8 mouse cellular contexts compared by ENCODE assay signal in genomic region chr10:94829407-94829806, GRCm38 (mm10).
DNase-seq lines count a peak whose midpoint lies in the region; ATAC-seq and TF ChIP-seq lines count a peak whose summit lies in the region.

No protein-coding gene starts in this region.

- peak overlapping the region; percentile 81 for H3K9ac ChIP-seq in CH12.LX (ENCODE audit: insufficient read depth, low read depth)

- H3K4me2 ChIP-seq in CH12.LX (ENCODE audit: insufficient read depth, low read depth, poor library complexity, severe bottlenecking) = peak overlapping the region; percentile 58

- peak; percentile 88 for ATAC-seq in frontal cortex, adult (ENCODE audit: low TSS enrichment)
- peak; percentile 58 to 62 for ATAC-seq in hematopoietic stem cell, adult 5-6 weeks (replicated peaks in 1 of 2; ENCODE audit: insufficient read depth in 1 of 2, low FRiP score in 2 of 2, low TSS enrichment in 1 of 2, low read depth in 1 of 2, poor library complexity in 2 of 2, severe bottlenecking in 2 of 2)

- no peak for TF ChIP-seq POLR2A in CH12.LX (IDR thresholded peaks at IDR 0.05; ENCODE audit: low read depth, low read length)
- TF ChIP-seq POLR2A in small intestine, adult 2 months (IDR thresholded peaks at IDR 0.05; ENCODE audit: low read depth, low read length) = no peak

- peaks cover 2% of the 10 kb centered on the region for H3K9me3 ChIP-seq in CH12.LX (replicated peaks; ENCODE audit: low read length)

- H3K79me2 ChIP-seq in CH12.LX (replicated peaks; ENCODE audit: control insufficient read depth, extremely low read depth, insufficient read depth, poor library complexity, severe bottlenecking) = 0 out of 2 replicates have a peak, but pooled peaks cover 5% of the 10 kb centered on the region

- 10% methylated on average over 6 of the region's 6 CpGs for WGBS in small intestine, adult 2 months

- TF ChIP-seq EP300 in CH12.LX (IDR thresholded peaks at IDR 0.05; ENCODE audit: low read length) = peak; percentile 65

- no peaks in the 10 kb centered on the region for H3K27me3 ChIP-seq in CH12.LX (replicated peaks)
- no peaks in the 10 kb centered on the region for H3K27me3 ChIP-seq in small intestine, adult 2 months (ENCODE audit: control insufficient read depth, insufficient read depth, low read length)

- DNase-seq in CH12.LX (ENCODE audit: extremely low read depth) = peak; percentile 90
- peak; percentile 84 for DNase-seq in adrenal gland, postnatal 25 days
- DNase-seq in layer of hippocampus, postnatal 25 days (ENCODE audit: extremely low spot score in 1 of 2, low spot score in 1 of 2) = peak; percentile 66 to 83
- peak; percentile 96 for DNase-seq in lung, postnatal 36 days
- no peak for DNase-seq in adipocyte (ENCODE audit: low spot score)

- H3K36me3 ChIP-seq in CH12.LX (replicated peaks in 1 of 2; ENCODE audit: control insufficient read depth in 1 of 2, insufficient read depth in 1 of 2, low read length in 1 of 2) = peaks cover 26 to 49% of the 10 kb centered on the region in 2 experiments
- H3K36me3 ChIP-seq in small intestine, adult 2 months (ENCODE audit: control insufficient read depth, insufficient read depth, low read length) = no peaks in the 10 kb centered on the region

- peak overlapping the region; percentile 97 for H3K27ac ChIP-seq in CH12.LX (ENCODE audit: insufficient read depth, low read depth)
- H3K27ac ChIP-seq in small intestine, adult 2 months (ENCODE audit: insufficient read depth, low read depth, low read length) = peak overlapping the region; percentile 5; the same call in 1 of the 2 replicates

- peaks cover 29 to 81% of the 10 kb centered on the region in 2 experiments for H3K4me1 ChIP-seq in CH12.LX (ENCODE audit: control insufficient read depth in 1 of 2, insufficient read depth in 2 of 2)
- peaks cover 3% of the 10 kb centered on the region; the same call in 1 of the 2 replicates for H3K4me1 ChIP-seq in small intestine, adult 2 months (ENCODE audit: control insufficient read depth, insufficient read depth, insufficient read length, low read length)

- in situ Hi-C loops in CH12.LX (cut with MboI; ENCODE audit: low pct_ligation_motif_present, low pct_unique_long_range_greater_than_20kb, low sequenced_read_pairs) = no loop called here

- peak overlapping the region; percentile 3 to 47 (median 23) for H3K4me3 ChIP-seq in CH12.LX (replicated peaks in 1 of 3; ENCODE audit: low read depth in 2 of 3, low read length in 2 of 3, poor library complexity in 1 of 3)
- H3K4me3 ChIP-seq in small intestine, adult 2 months (ENCODE audit: low read depth, low read length) = peak overlapping the region; percentile 43

- dilution Hi-C loops in CH12.LX (cut with MboI; ENCODE audit: extremely low pct_ligation_motif_present, extremely low pct_unique_long_range_greater_than_20kb, low sequenced_read_pairs) = no loop called here

- TF ChIP-seq CTCF in CH12.LX (conservative IDR thresholded peaks at IDR 0.05 in 1 of 2, IDR thresholded peaks at IDR 0.05 in 1 of 2; ENCODE audit: low read depth in 2 of 2, low read length in 2 of 2) = no peak
- no peak for TF ChIP-seq CTCF in small intestine, adult 2 months (IDR thresholded peaks at IDR 0.05; ENCODE audit: extremely low read depth, insufficient read length, insufficient replicate concordance, low read depth, low read length)

- no peak; the same call in 1 of the 2 replicates for TF ChIP-seq RAD21 in CH12.LX (IDR thresholded peaks at IDR 0.05; ENCODE audit: low read depth, low read length)

TF ChIP-seq in CH12.LX, 34 proteins besides CTCF, POLR2A, EP300 and RAD21:
- TF ChIP-seq HCFC1 (IDR thresholded peaks at IDR 0.05; ENCODE audit: low read depth, low read length) (peak; percentile 41; the same call in 1 of the 2 replicates), KAT2A (IDR thresholded peaks at IDR 0.05; ENCODE audit: insufficient replicate concordance, low read length) (no peak), JUND (conservative IDR thresholded peaks at IDR 0.05; ENCODE audit: low read depth, low read length) (no peak), MAZ (IDR thresholded peaks at IDR 0.05; ENCODE audit: low read depth, low read length) (peak; percentile 88), CHD2 (IDR thresholded peaks at IDR 0.05; ENCODE audit: low read length) (0 out of 2 replicates have a peak, but pooled peaks have one; percentile 46), UBTF (IDR thresholded peaks at IDR 0.05; ENCODE audit: low read depth, low read length) (no peak), E2F4 (IDR thresholded peaks at IDR 0.05; ENCODE audit: insufficient replicate concordance, low read depth, low read length) (no peak), MAFK (IDR thresholded peaks at IDR 0.05; ENCODE audit: insufficient replicate concordance, low read length) (no peak), ZC3H11A (IDR thresholded peaks at IDR 0.05; ENCODE audit: low read depth, low read length) (no peak), ETS1 (conservative IDR thresholded peaks at IDR 0.05; ENCODE audit: low read depth, low read length) (peak; percentile 77; the same call in 1 of the 2 replicates), POLR2AphosphoS2 (IDR thresholded peaks at IDR 0.05; ENCODE audit: low read depth, low read length) (no peak), SIN3A (IDR thresholded peaks at IDR 0.05; ENCODE audit: low read length) (no peak), IRF4 (IDR thresholded peaks at IDR 0.05; ENCODE audit: low read depth, low read length) (peak; percentile 92), TBP (conservative IDR thresholded peaks at IDR 0.05; ENCODE audit: low read depth, low read length) (no peak), ZNF384 (IDR thresholded peaks at IDR 0.05; ENCODE audit: low read depth, low read length) (no peak), JUN (IDR thresholded peaks at IDR 0.05; ENCODE audit: insufficient read depth, low read depth, low read length) (no peak), SMC3 (IDR thresholded peaks at IDR 0.05; ENCODE audit: low read depth, low read length) (0 out of 2 replicates have a peak, but pooled peaks have one; percentile 6), CHD1 (IDR thresholded peaks at IDR 0.05; ENCODE audit: low read depth, low read length) (no peak; the same call in 1 of the 2 replicates), BHLHE40 (IDR thresholded peaks at IDR 0.05; ENCODE audit: low read depth, low read length) (peak; percentile 77), PAX5 (IDR thresholded peaks at IDR 0.05; ENCODE audit: low read length) (no peak), ZMIZ1 (IDR thresholded peaks at IDR 0.05; ENCODE audit: low read depth, low read length) (0 out of 2 replicates have a peak, but pooled peaks have one; percentile 21), ZKSCAN1 (IDR thresholded peaks at IDR 0.05; ENCODE audit: borderline replicate concordance, low read depth, low read length) (no peak), RCOR1 (conservative IDR thresholded peaks at IDR 0.05; ENCODE audit: low read depth, low read length) (0 out of 2 replicates have a peak, but pooled peaks have one; percentile 2), USF2 (conservative IDR thresholded peaks at IDR 0.05; ENCODE audit: low read depth, low read length) (no peak), MEF2A (IDR thresholded peaks at IDR 0.05; ENCODE audit: borderline replicate concordance, low read depth, low read length) (peak; percentile 75), MYC (IDR thresholded peaks at IDR 0.05; ENCODE audit: low read depth, low read length) (no peak), NRF1 (IDR thresholded peaks at IDR 0.05; ENCODE audit: low read depth, low read length) (no peak), MXI1 (IDR thresholded peaks at IDR 0.05; ENCODE audit: low read depth, low read length) (no peak), TCF12 (IDR thresholded peaks at IDR 0.05; ENCODE audit: low read depth, low read length) (peak; percentile 76), ELF1 (IDR thresholded peaks at IDR 0.05; ENCODE audit: low read depth, low read length) (peak; percentile 73)
